Mouse (Mus musculus) brain, adult 2 months (tissue): Measurements from ENCODE around the gene Foxp2.

Experiments used
- DNase-seq: peaks from one replicate; pipeline ENCODE4 v3.0.0; 2011; ENCODE audit warnings: low read depth, low spot score

The Foxp2 gene

GRCm38 (mm10) chr6:15101548-15101947 is 200.4 kb downstream of the Foxp2 start:
- peak; percentile 28 for DNase-seq

- DNase-seq = no peak
These were observed 219.8 kb downstream of the Foxp2 start for GRCm38 (mm10) chr6:15120916-15121315.

GRCm38 (mm10) chr6:15121339-15121738 is 220.2 kb downstream of the Foxp2 start:
- DNase-seq = no peak

- no peak for DNase-seq
These were observed 229.0 kb downstream of the Foxp2 start for GRCm38 (mm10) chr6:15130142-15130541.

DNA sequence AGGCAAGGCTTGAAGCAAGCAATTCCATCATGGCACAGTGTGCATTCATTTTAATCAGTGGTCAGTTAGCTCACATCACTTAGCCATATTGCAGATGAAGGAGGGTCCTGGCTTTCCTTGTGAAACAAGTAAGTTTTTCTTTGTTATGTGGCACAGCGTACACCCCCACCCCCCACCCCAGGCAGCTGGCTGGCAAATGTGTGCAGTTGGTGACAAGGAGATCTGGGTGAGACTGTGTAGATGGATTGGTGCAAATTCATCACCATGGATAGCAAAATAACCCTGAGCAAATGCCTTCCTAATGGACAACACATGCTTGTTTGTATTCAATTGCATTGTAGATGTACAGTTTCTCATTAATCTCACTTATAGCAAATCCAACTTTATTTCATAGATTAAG is 240.9 kb downstream of the Foxp2 start:
- no peak for DNase-seq

GRCm38 (mm10) chr6:15151619-15152018 is 250.5 kb downstream of the Foxp2 start:
- DNase-seq = peak; percentile 1

GRCm38 (mm10) chr6:15163508-15164053 is 262.4 kb downstream of the Foxp2 start:
- DNase-seq = peak; percentile 7

- no peak for DNase-seq
These were observed 275.6 kb downstream of the Foxp2 start for GRCm38 (mm10) chr6:15176754-15177153.

- DNase-seq = no peak
These were observed 291.7 kb downstream of the Foxp2 start for GRCm38 (mm10) chr6:15192877-15193276.

DNA sequence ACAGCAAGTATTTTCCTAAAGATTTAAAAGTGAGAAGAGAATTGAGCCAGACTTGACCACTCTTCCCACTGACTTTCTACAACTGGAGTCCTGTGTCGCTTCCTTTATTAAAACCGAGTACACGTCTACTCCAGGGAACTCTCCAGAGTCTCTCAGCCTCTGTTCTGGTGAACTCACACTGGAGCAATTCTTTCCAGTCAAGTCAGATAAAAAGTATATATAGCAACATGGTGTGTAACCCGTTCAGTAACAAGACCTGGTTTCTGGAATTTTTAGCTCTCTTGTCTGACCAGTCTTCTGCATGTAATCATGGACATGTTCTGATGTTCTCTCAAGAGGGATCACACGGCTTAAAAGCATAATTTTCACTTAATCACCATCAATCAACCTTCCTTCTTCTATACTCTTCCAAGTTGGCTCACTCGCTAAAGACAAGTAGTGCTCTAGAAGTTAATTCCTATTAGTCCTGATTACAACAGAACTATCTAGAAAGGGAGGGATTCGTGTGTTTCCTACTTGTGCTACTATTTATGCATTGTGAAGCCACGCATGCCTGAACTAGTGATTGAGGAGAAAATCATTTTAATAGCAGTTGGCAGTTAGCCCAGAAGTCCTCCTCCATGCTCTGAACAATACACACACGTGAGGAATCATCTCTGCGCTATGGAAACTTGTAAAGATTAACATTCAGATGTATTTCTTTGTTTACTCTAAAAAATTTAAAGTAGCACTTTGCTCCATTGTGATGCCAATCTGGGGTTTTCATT is 341.2 kb downstream of the Foxp2 start:
- peak; percentile 19 for DNase-seq

DNA sequence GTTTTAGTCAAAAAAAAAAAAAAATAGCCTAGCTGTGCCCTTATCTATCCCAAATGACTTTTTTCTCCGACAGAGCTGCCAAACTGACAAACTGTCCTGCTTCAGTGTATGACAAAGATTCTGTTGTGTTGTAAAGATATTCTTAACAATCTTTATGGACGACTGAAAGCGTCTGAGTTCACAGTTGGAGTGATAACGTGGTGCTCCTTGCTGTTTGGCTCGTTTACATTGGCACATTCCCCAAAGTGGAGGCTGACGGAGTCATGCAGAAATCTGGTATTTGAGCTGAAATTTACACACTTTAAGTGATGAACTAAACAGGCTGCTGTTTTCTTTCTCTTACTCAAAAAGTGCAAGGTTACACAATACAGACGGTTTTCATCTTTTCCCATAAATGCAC is 356.2 kb downstream of the Foxp2 start:
- DNase-seq = peak; percentile 36

DNA sequence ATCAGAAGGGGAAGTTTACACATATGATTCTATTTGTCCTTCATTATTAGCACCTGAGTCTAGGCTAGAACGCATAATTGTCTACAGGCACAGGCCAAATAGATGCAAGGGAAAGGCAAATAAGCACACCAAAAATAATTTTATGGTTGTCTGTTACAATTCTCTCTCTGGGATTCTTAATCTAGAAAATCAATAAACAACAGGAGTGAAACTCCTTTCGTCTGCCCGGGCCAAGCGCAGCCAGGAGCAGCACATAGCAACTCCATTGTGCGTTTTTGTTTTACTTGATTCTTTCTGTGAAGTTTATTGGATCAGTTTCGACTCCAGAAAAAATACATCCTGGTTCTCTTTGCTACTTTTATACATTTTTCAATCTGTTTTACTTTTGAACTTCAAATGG is 356.7 kb downstream of the Foxp2 start:
- no peak for DNase-seq

DNA sequence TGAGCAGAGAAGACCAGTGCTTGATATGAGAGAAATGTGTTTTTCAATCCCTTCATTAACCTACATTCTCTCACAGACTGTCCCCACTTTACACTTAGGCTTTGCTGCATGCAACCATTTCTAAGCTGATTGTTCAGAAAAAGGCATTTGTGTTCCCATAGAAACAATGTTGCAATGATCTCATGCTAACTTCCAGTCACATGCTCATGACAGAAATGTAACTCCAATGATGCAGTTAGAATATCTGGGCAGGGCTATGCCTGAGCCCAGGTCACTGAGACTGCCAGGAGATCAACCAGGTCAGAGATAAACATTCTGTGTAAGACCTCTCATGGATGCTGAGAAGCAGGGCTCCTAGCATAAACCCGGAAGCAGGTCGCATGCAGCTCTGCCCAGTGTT is 367.0 kb downstream of the Foxp2 start:
- DNase-seq = no peak

GRCm38 (mm10) chr6:15285213-15285612 is 384.1 kb downstream of the Foxp2 start:
- DNase-seq = no peak

DNA sequence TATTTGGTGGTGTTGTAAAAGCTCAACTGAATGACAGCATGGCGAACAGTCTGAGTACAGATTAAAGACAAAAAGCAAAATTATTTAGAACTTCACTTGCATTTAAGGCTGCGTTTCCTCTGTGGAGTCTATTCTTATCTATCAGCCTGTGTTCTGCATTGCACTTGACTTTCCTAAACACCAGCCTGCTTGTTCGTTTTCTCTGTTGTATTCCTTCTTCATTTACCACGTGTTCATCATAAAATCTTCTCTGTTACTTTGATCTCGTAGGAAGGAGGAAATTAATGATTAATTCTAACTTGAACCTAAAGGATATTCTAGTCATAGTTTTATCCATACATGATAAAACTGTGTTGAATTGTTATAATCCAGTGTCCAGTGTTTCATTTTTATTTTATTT is 392.9 kb downstream of the Foxp2 start:
- DNase-seq = no peak

DNA sequence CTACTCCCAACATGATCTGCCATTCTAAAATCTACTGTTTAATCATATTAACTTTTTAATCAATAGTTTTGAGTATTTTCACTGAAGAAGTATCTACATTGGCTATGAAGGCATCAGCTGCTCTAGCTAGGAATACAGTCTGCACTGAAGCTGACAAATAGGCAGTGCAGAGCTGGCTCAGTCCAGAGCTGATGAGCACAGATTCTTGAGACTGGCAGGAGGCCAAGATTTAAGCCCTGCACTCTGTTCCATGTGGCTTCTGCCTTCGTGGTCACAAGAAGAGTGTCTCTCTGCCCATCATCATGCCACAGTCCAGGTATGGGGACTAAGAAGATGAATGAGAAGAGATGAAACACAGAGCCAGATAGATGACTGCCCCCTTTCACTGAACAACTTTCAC is 398.1 kb downstream of the Foxp2 start:
- DNase-seq = no peak

DNA sequence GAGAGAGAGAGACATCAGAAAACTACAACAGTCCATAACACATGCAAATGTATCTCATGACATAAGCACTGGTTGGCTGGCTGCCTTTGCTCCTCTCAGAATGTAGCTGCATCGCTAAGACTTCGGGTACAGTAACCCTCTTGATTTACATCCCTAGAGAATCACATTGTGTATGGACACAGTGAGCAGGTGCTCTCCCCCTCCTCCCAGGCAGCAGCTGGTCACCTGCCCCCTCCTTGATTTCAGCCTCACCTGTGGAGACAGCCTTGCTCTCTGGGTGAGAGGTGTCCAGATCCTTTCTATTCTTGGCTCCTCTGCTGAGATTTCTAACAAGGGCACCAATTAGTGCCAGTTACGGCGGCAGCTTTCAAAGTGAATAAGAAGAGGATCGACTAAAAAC is 409.5 kb downstream of the Foxp2 start:
- DNase-seq = peak; percentile 28

GRCm38 (mm10) chr6:15316948-15317347 is 415.8 kb downstream of the Foxp2 start:
- DNase-seq = no peak

DNA sequence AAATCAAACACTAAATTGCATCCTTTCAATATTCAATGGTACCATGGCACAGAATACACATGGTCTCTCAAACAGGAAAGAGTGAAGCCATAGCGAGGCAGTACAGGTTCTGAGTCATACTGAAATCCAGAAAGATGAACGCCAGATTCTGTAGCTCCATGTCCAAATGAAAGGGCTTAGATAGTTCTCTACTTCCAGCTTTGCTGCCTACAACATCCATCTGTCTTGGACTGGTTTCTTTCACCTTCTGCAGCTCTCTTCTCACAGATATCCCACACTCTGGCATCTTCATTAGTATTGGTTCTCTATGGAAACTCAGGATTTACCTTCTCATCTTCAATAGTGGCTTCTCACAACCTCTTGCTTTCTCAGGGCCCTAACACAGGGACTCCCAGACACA is 417.2 kb downstream of the Foxp2 start:
- DNase-seq = peak; percentile 55

- DNase-seq = no peak
These were observed 420.4 kb downstream of the Foxp2 start for GRCm38 (mm10) chr6:15321551-15321974.

DNA sequence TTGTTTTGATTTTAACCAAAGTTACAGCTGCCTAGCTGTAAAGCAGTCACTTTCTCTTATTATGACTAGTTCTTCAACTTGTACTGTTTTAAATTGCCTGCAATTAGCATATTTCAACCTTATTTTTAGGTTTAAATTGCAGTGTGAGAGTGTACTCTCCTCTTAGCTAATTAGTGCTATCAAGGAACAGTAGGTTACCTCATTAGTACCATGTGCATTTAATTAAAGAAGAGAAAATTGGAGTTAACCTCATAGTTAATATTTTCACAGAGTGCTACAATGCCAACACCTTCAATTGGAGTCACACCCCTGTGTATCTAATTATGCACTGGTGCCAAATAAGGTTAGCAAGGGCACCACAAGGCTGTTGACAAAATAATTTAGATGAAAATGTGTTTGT is 421.9 kb downstream of the Foxp2 start:
- DNase-seq = no peak

DNA sequence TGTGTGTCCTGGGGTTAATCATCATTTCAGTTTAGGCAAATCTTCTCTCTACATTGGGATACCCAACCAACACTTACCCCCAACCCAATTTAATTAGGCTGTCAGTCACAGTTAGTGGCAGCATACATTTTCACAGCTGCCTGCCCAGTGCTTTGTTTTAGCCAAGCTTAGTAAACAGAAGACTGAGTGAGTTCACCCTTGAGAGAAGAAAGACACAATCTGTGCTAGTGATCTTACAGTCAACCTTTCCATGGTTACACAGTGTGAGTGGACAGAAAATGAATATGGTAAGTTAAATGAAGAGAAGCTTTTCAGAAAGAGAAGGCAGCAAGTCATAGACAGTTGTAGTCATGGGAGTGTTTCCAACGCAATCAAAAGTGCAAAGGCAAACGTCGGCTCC is 446.6 kb downstream of the Foxp2 start:
- no peak for DNase-seq

DNA sequence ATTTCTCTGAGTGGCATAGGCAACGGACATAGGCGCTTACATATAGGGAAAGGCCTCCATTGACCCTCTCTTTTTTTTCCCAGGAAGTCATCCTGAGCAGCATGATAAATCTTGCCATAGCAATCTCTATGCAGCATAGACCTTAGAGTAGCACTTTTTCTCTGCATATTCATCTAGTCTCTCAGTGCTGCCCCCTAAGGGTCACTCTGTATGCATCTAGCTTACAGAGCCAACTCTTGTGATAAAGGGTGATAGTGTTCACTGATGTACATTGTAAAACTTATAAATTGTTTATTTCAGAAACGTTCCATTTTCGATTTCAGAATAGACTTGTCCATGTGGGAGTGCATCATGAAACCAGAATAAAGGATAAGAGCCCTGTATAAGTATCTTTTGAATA is 454.7 kb downstream of the Foxp2 start:
- DNase-seq = no peak

DNA sequence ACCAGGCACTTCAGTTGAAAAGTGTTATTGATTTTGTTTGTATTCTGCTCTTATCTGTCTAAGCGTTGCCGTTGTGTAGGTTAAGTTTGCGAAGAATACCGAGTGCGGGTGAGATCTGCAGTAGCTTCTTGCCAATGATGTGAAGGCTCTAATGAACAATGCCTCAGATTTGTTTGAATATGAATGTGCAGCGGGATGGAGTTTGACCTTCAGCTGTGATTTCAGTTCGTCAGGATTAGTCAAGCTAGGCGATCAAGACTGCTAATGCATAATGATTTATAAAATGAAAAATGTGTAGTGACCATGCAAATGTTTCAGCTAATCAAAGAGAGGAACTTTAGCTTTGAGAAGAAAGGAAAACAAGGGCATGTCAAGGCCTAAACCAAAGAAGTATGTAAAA is 469.1 kb downstream of the Foxp2 start:
- DNase-seq = no peak
